Mouse (Mus musculus): ENCODE data around the gene C2cd6.

GRCm38 (mm10) chr1:59056955-59057354 is 37.7 kb downstream of the C2cd6 start:
- TF ChIP-seq POLR2A (IDR thresholded peaks at IDR 0.05; ENCODE audit: borderline replicate concordance, low read depth, low read length) (no peak), CTCF (IDR thresholded peaks at IDR 0.05; ENCODE audit: low read depth, low read length) (no peak)
